Mouse (Mus musculus) forebrain, embryonic 10.5 days (tissue): ENCODE results near the gene 4930407I10Rik. TPM values are rescaled to one million over a fixed set of nuclear protein-coding genes. Genes with fewer than 3 reads are reported as not detected.

ENCODE experiments used
- DNase-seq: peaks from one replicate; pipeline ENCODE4 v3.0.0-alpha.2; 2017; ENCODE audit warnings: low spot score; ENCODE audit errors: extremely low spot score
- H3K27ac ChIP-seq: fragments of 300-500 bp; sonication (generic); 2 replicates; pipeline ENCODE4 v1.5.1; 2016; ENCODE audit warnings: mild to moderate bottlenecking
- H3K27me3 ChIP-seq: fragments of 300-500 bp; sonication (generic); 2 replicates; pipeline ENCODE4 v1.6.1; 2016; ENCODE audit warnings: mild to moderate bottlenecking; ENCODE audit not compliant: poor library complexity, severe bottlenecking
- H3K36me3 ChIP-seq: fragments of 300-500 bp; sonication (generic); replicated peaks from 2 replicates; pipeline ENCODE4 v1.6.1; 2016; ENCODE audit warnings: mild to moderate bottlenecking, moderate library complexity
- H3K4me1 ChIP-seq: fragments of 300-500 bp; sonication (generic); 2 replicates; pipeline ENCODE4 v1.6.1; 2016
- H3K4me3 ChIP-seq: fragments of 300-500 bp; sonication (generic); 2 replicates; pipeline ENCODE4 v1.5.1; 2016; ENCODE audit warnings: mild to moderate bottlenecking, moderate library complexity
- H3K9me3 ChIP-seq: fragments of 300-500 bp; sonication (generic); 2 replicates; pipeline ENCODE4 v1.6.1; 2016; ENCODE audit warnings: mild to moderate bottlenecking, moderate library complexity
- WGBS: fragments of 180-500 bp; shearing (Covaris S2); methylation state at CpG from one replicate; pipeline ENCODE4 v1.1.7; 2016; 5-methylcytosine and 5-hydroxymethylcytosine counted together
- polyA plus RNA-seq: library from polyadenylated mRNA; unstranded; fragments of >200 nt; fragmentation: Nextera tagmentation; extraction: Ambion mirVana; gene quantifications from 2 replicates; pipeline ENCODE4 v1.2.1, GENCODE M21; 2016

Gene 4930407I10Rik
- polyA plus RNA-seq: not detected in 2 replicates

- no peak within 1 kb of the TSS for H3K27ac ChIP-seq
- H3K4me3 ChIP-seq: no peak within 1 kb of the TSS
- 88% methylated on average over 1 of the region's 1 CpGs for WGBS
- H3K9me3 ChIP-seq: no peaks in the 10 kb centered on the region
- no peak for DNase-seq
- H3K27me3 ChIP-seq: peaks cover 17% of the 10 kb centered on the region
- H3K36me3 ChIP-seq: no peaks in the 10 kb centered on the region
- H3K4me1 ChIP-seq: no peaks in the 10 kb centered on the region
Measured at GRCm38 (mm10) chr15:82058719-82059201, at the start of gene 4930407I10Rik. TSS of gene 4930407I10Rik (plus strand) at chr15:82059151.

GRCm38 (mm10) chr15:82011947-82012346, 47.0 kb upstream of the 4930407I10Rik start:
- no peak for DNase-seq
- Histone ChIP-seq H3K4me1 (peaks cover 25% of the 10 kb centered on the region), H3K27ac (no peak overlapping the region), H3K36me3 (peaks cover 26% of the 10 kb centered on the region), H3K27me3 (no peaks in the 10 kb centered on the region), H3K9me3 (no peaks in the 10 kb centered on the region), H3K4me3 (no peak overlapping the region)
- 92% methylated on average over 6 of the region's 6 CpGs for WGBS

- Histone ChIP-seq H3K4me1 (peaks cover 34% of the 10 kb centered on the region), H3K27me3 (no peaks in the 10 kb centered on the region), H3K4me3 (peak overlapping the region; percentile 86), H3K27ac (peak overlapping the region; percentile 90), H3K36me3 (peaks cover 31% of the 10 kb centered on the region), H3K9me3 (no peaks in the 10 kb centered on the region)
- DNase-seq: no peak
- 21% methylated on average over 9 of the region's 9 CpGs for whole genome bisulfite sequencing
Measured at GRCm38 (mm10) chr15:82014745-82015391, 44.1 kb upstream of the 4930407I10Rik start.

DNA sequence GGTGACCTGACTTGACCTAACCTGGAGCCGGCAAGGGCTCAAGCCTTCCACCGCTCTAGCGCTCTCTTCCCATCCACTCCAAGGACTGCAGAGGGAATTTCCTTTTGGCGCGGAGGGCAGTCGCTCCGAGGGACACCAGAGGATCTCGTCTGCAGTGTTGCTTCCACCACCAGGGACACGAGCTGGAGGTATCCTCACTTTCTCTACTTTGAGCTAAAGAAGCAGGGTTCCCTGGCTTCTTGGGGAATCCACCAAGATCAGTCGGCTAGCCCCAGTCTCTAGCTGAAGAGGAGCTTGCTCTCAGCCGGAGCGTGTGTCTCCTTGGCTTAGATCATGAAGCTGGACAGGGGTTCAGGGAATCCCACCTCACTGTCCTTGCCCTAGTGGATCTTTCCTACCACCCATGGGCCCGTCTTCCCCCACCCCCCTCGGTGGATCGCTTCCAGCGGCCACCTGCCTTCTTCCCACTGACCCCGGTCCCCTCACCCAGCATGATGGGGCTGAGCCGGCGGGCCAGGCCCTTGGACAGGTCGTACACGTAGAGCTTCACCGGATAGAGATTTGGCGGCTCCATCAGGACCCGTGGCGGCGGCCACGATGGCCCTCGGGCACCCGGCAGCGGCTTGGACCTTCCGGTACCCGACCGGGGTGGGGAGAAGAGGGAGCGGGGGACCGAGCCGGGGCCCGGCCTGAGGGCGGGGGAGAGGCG, 43.4 kb upstream of the 4930407I10Rik start:
- under 1% methylated on average over 39 of the region's 39 CpGs for WGBS
- Histone ChIP-seq H3K27me3 (no peaks in the 10 kb centered on the region), H3K36me3 (peaks cover 37% of the 10 kb centered on the region), H3K9me3 (no peaks in the 10 kb centered on the region), H3K4me1 (peaks cover 34% of the 10 kb centered on the region), H3K27ac (peak overlapping the region; percentile 90), H3K4me3 (peak overlapping the region; percentile 86)
- DNase-seq: no peak

DNA sequence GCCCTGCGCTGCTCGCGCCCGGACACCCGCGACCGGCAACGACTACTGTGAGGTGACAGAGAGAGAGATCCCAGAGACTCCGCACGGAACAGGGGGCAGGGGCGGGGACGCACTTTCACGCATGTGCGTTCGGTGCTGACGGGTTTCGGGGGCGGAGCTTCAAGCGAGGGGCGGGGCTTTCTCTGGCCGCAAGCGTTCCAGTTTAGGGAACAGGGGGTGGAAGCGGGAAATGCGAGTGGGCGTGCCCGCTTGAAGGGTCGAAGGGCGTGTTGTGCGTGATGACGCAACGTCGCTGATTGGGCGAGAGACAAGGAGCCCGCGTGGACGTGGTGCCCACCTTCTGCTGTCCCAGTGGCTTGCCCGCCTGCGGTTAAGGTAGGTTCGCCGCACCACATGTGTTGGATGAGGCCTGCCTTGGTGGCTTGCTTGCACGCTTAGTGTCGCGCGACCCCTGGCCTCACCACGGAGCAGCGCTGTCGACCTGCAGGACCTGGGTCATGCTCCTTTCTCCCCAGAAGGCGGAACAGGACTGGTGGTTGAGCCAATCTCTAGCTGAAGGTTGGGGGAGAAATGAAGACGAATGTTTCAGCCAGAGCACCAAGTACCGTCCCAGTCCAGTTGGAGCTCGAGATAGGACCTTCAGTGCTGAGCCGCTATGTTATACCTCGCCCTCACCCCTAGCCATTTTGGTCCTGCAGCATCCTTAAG, 42.7 kb upstream of the 4930407I10Rik start:
- Histone ChIP-seq H3K27ac (peak overlapping the region; percentile 90), H3K4me3 (peak overlapping the region; percentile 86), H3K4me1 (peaks cover 34% of the 10 kb centered on the region), H3K36me3 (peaks cover 40% of the 10 kb centered on the region), H3K27me3 (no peaks in the 10 kb centered on the region), H3K9me3 (no peaks in the 10 kb centered on the region)
- DNase-seq: peak; percentile 99
- under 1% methylated on average over 53 of the region's 53 CpGs for WGBS

GRCm38 (mm10) chr15:82016830-82017229, 42.1 kb upstream of the 4930407I10Rik start:
- no peaks in the 10 kb centered on the region for H3K27me3 ChIP-seq
- H3K4me1 ChIP-seq: peaks cover 34% of the 10 kb centered on the region
- H3K36me3 ChIP-seq: peaks cover 44% of the 10 kb centered on the region
- peak overlapping the region; percentile 86 for H3K4me3 ChIP-seq
- no peak for DNase-seq
- no peaks in the 10 kb centered on the region for H3K9me3 ChIP-seq
- H3K27ac ChIP-seq: peak overlapping the region; percentile 90
- 29% methylated on average over 6 of the region's 6 CpGs for WGBS

DNA sequence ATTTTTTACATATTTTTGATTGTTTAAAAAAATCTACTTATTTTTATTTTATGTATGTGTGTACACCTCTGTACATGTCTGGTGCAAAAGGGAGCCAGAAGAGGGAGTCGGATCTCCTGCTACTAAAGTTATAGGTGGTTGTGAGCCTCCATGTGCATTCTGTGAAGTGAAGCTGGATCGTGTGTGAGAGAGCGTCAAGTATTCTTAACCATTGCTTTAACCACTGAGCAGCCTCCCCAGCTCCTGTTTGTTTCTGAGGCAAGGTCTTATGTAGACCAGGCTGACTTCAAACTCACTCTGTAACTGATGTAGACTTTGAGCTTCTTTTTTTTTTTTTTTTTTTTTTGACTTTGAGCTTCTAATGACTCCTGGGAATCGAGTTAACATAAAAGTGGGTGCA, 41.5 kb upstream of the 4930407I10Rik start:
- no peak for DNase-seq
- peaks cover 34% of the 10 kb centered on the region for H3K4me1 ChIP-seq
- H3K9me3 ChIP-seq: no peaks in the 10 kb centered on the region
- H3K36me3 ChIP-seq: peaks cover 46% of the 10 kb centered on the region
- H3K4me3 ChIP-seq: peak overlapping the region; percentile 18; the same call in 1 of the 2 replicates
- no peak overlapping the region for H3K27ac ChIP-seq
- H3K27me3 ChIP-seq: no peaks in the 10 kb centered on the region
- 78% methylated on average over 4 of the region's 4 CpGs for WGBS

DNA sequence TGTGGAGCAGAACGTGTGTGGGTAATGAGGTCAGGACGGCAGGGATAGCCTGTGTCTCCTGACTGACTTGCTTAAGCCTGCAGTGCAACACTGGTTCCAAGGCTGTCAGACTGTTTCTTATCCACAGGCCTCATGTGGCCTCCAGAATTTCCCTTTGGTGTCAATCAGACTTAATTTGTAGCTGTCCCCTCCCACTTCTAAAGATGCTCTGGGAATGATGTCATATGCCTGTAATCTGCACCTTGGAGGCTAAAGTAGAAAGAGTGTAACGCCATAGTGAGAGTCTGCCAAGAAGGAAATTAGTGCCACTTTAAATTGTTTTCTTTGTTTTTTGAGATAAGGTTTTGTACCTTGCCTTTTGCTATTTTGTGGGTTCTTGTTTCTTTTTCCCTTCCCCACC, 39.7 kb upstream of the 4930407I10Rik start:
- no peak overlapping the region for H3K4me3 ChIP-seq
- H3K36me3 ChIP-seq: peaks cover 57% of the 10 kb centered on the region
- H3K27me3 ChIP-seq: no peaks in the 10 kb centered on the region
- H3K9me3 ChIP-seq: no peaks in the 10 kb centered on the region
- no peak overlapping the region for H3K27ac ChIP-seq
- 83% methylated on average over 3 of the region's 3 CpGs for WGBS
- DNase-seq: no peak
- H3K4me1 ChIP-seq: peaks cover 30% of the 10 kb centered on the region

DNA sequence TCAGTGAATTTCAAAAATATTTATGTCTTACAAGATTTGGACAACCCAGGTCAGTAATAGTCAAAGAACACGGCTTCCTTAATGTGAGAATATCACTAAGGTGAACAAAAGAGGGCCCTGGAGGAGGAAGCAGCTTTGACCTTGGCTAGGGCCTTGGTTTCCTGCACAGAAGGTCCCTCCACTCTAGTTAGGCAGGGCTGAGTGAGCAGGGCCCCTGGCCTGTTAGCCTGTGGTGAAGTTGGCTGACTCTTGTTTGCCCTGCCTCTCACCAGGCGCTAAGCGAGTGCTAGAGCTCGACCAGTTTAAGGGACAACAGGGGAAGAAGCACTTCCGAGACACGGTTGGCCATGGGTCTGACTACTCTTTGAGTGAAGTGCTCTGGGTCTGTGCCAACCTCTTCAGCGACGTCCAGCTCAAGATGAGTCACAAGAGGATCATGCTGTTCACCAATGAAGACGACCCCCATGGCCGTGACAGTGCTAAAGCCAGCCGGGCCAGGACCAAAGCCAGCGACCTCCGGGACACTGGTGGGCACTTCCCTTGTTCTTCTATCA, 36.3 kb upstream of the 4930407I10Rik start:
- WGBS: 93% methylated on average over 13 of the region's 13 CpGs
- Histone ChIP-seq H3K4me1 (peaks cover 2% of the 10 kb centered on the region; the same call in 1 of the 2 replicates), H3K4me3 (no peak overlapping the region), H3K27ac (no peak overlapping the region), H3K36me3 (peaks cover 90% of the 10 kb centered on the region), H3K9me3 (no peaks in the 10 kb centered on the region), H3K27me3 (no peaks in the 10 kb centered on the region)
- DNase-seq: no peak

DNA sequence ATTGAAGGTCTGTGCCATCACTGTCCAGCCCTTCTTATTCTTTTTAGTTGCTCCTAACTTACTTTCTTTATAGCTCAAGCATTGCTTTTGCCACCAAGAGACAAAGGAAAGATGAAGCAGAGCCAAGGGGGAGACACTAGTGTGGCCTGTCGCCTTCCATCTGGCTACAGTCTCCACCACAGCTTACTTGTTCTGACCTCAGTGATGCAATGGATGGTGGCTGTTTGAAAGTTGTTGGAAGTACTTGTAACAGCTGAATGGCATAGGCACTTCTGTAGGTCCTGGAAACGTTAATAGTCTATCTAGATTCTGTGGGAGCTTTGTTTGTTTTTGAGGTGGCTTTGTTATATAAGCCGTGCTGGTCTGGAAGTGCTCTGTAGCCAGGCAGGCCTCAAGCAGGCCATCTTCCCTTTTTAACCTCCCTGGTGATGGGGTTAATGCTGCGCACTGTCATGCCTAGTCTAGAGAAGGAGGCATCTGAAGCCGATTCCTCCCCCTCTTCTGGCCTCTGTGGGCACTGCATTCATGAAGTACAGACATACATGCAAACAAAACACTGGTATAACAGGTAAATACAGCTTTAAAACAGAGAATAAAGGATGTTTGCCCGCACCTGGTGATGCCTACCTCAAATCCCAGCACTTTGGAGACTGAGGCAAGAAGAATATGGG, 34.9 kb upstream of the 4930407I10Rik start:
- no peaks in the 10 kb centered on the region for H3K9me3 ChIP-seq
- no peak for DNase-seq
- no peak overlapping the region for H3K27ac ChIP-seq
- peaks cover 98% of the 10 kb centered on the region for H3K36me3 ChIP-seq
- no peaks in the 10 kb centered on the region for H3K4me1 ChIP-seq
- no peaks in the 10 kb centered on the region for H3K27me3 ChIP-seq
- 91% methylated on average over 6 of the region's 6 CpGs for WGBS
- no peak overlapping the region for H3K4me3 ChIP-seq

GRCm38 (mm10) chr15:82027276-82027675, 31.7 kb upstream of the 4930407I10Rik start:
- Histone ChIP-seq H3K27ac (no peak overlapping the region), H3K9me3 (no peaks in the 10 kb centered on the region), H3K4me1 (no peaks in the 10 kb centered on the region), H3K36me3 (peaks cover 100% of the 10 kb centered on the region), H3K27me3 (no peaks in the 10 kb centered on the region), H3K4me3 (no peak overlapping the region)
- no peak for DNase-seq
- 94% methylated on average over 7 of the region's 7 CpGs for WGBS

DNA sequence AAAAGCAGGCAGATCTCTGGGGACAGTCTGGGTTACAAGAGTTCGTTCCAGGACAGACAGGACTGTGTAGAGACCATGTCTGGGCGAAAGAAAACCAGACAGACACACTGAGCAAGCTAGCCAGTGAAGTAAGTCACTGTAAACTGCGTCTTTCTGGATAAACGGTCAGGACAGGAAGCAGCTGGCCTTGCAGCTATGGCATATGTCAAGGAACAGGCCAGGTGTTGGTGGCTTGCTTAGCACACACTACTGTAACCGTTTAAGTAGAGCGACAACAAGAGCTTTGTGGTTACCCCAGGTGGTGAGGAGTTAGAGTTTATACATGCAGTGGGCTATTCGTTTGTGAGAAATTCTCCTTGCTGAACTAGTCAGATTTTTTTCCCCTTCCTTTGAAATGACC, 31.2 kb upstream of the 4930407I10Rik start:
- DNase-seq: no peak
- no peak overlapping the region for H3K27ac ChIP-seq
- 92% methylated on average over 7 of the region's 7 CpGs for WGBS
- H3K27me3 ChIP-seq: no peaks in the 10 kb centered on the region
- H3K36me3 ChIP-seq: peaks cover 99% of the 10 kb centered on the region
- H3K9me3 ChIP-seq: no peaks in the 10 kb centered on the region
- H3K4me1 ChIP-seq: no peaks in the 10 kb centered on the region
- no peak overlapping the region for H3K4me3 ChIP-seq
